Mouse (Mus musculus) ES-Bruce4 (cell line): Measurements from ENCODE around the gene Plekha7. TPM values are rescaled to one million over a fixed set of nuclear protein-coding genes. Genes with fewer than 3 reads are reported as not detected.

ENCODE experiments used
- H3K27ac ChIP-seq: 2 replicates; pipeline ENCODE4 v1.5.1; 2012; ENCODE audit warnings: low read length, inconsistent platforms; ENCODE audit not compliant: insufficient read depth
- H3K27me3 ChIP-seq: 2 replicates; pipeline ENCODE4 v1.6.1; 2012; ENCODE audit warnings: mild to moderate bottlenecking, low read length, inconsistent platforms; ENCODE audit not compliant: control insufficient read depth, poor library complexity, insufficient read depth, severe bottlenecking
- H3K36me3 ChIP-seq: 2 replicates; pipeline ENCODE4 v1.6.1; 2012; ENCODE audit warnings: inconsistent platforms, mild to moderate bottlenecking, low read length, moderate library complexity; ENCODE audit not compliant: control insufficient read depth, poor library complexity, insufficient read depth, severe bottlenecking
- H3K4me1 ChIP-seq: one replicate; pipeline ENCODE4 v1.8.1; 2011; ENCODE audit warnings: low read length; ENCODE audit not compliant: control insufficient read depth, insufficient read depth
- H3K4me3 ChIP-seq: 2 replicates; pipeline ENCODE4 v1.5.1; 2011; ENCODE audit warnings: low read depth, mild to moderate bottlenecking, low read length
- H3K9ac ChIP-seq: 2 replicates; pipeline ENCODE4 v1.6.1; 2012; ENCODE audit warnings: low read depth, mild to moderate bottlenecking, inconsistent platforms; ENCODE audit not compliant: poor library complexity, severe bottlenecking
- H3K9me3 ChIP-seq: replicated peaks from 2 replicates; pipeline ENCODE4 v1.6.1; 2012; ENCODE audit warnings: mild to moderate bottlenecking, low read length, inconsistent platforms; ENCODE audit not compliant: control insufficient read depth, poor library complexity, insufficient read depth, severe bottlenecking
- CTCF ChIP-seq: IDR thresholded peaks from one replicate; pipeline ENCODE4 v1.8.1; 2011; ENCODE audit warnings: low read depth, low read length
- EP300 ChIP-seq: IDR thresholded peaks from 2 replicates; pipeline ENCODE4 v1.6.1; 2011; ENCODE audit warnings: low read depth, low read length; ENCODE audit not compliant: insufficient read depth
- POLR2A ChIP-seq: IDR thresholded peaks from one replicate; pipeline ENCODE4 v1.8.1; 2011; ENCODE audit warnings: low read length; ENCODE audit not compliant: insufficient read depth
- polyA plus RNA-seq: library from polyadenylated mRNA; stranded (reverse); fragments of >200 nt; gene quantifications from 2 replicates; pipeline ENCODE4 v1.2.4, GENCODE M21; 2011; ENCODE audit warnings: low read depth; ENCODE audit not compliant: missing spikeins, insufficient read depth, insufficient read length

Gene Plekha7
- polyA plus RNA-seq, 1 experiment, result 80.0 TPM

DNA sequence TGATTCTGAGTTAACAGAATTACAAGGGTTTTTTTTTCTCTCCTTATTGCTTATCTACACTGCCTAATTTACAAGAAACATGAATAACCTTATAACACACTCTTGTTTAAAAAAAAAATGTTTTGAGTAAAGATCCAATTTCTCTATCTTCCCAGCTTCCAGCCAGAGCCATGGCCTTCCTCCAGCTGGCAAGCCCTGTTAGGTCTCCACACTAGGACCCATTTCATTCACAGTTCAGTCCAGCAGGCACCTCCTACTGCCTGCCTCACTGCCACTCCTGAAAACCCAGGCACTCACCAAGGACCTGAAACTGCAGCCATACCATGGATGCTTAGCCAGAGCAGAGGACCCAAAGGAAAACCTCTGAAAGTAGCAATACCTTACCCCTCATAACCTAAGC lies 31.9 kb downstream of the Plekha7 start:
- no peak overlapping the region for H3K27ac ChIP-seq
- H3K27me3 ChIP-seq, result no peaks in the 10 kb centered on the region
- no peaks in the 10 kb centered on the region for H3K9me3 ChIP-seq
- no peak overlapping the region for H3K9ac ChIP-seq
- no peak overlapping the region for H3K4me3 ChIP-seq
- no peak for TF ChIP-seq CTCF
- H3K36me3 ChIP-seq, result no peaks in the 10 kb centered on the region
- peaks cover 7% of the 10 kb centered on the region for H3K4me1 ChIP-seq

DNA sequence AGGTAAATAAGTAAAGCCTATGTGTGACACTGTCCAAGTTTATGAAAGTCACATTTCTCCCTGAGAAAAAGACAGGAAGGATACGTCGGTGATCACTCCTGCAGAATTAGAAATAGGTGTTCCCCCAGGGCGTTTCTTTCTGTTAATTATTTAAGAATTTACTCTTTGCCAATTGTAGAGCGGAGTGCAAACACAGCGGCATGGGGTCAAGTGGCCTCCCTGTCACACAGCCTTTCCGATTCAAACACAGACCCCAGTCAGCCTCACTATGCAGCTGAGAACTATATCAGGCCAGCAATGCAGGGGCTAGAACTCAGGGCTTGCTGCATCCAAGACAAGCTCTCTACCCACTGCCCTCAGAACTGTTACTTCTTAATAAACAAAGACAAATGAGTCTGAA lies 35.1 kb downstream of the Plekha7 start:
- Histone ChIP-seq H3K27me3 (no peaks in the 10 kb centered on the region), H3K9ac (no peak overlapping the region), H3K4me3 (no peak overlapping the region), H3K9me3 (no peaks in the 10 kb centered on the region), H3K27ac (no peak overlapping the region), H3K36me3 (no peaks in the 10 kb centered on the region), H3K4me1 (peaks cover 8% of the 10 kb centered on the region)
- TF ChIP-seq EP300 (no peak), CTCF (no peak), POLR2A (no peak)

DNA sequence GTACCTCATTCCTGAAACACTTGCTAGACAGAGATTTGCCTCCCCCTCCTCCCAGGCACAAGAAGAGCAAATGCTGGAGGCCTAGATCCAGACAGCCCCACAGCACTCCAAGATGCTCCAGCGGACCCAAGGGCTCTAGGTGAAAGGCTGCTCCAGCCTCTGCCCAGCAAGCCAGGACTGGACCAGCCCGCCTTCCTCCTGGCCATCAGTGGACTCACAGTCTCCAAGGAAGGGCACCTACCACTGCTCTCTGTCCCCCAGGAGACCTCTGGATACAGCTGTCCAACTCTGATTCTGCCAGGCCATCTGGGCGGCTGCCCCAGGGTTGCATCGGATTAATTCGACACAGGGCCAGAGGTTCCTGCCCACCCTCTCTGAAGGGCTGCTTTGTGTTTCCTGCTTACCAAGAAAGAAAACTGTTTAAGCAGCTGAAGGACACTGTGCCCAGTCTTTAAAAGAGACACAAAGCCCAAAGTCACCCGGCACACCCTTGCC lies 38.6 kb downstream of the Plekha7 start:
- Histone ChIP-seq H3K4me1 (peaks cover 15% of the 10 kb centered on the region), H3K9ac (no peak overlapping the region), H3K27me3 (no peaks in the 10 kb centered on the region), H3K36me3 (no peaks in the 10 kb centered on the region), H3K27ac (no peak overlapping the region), H3K9me3 (no peaks in the 10 kb centered on the region), H3K4me3 (no peak overlapping the region)
- TF ChIP-seq EP300, result no peak
- no peak for TF ChIP-seq POLR2A
- no peak for TF ChIP-seq CTCF

DNA sequence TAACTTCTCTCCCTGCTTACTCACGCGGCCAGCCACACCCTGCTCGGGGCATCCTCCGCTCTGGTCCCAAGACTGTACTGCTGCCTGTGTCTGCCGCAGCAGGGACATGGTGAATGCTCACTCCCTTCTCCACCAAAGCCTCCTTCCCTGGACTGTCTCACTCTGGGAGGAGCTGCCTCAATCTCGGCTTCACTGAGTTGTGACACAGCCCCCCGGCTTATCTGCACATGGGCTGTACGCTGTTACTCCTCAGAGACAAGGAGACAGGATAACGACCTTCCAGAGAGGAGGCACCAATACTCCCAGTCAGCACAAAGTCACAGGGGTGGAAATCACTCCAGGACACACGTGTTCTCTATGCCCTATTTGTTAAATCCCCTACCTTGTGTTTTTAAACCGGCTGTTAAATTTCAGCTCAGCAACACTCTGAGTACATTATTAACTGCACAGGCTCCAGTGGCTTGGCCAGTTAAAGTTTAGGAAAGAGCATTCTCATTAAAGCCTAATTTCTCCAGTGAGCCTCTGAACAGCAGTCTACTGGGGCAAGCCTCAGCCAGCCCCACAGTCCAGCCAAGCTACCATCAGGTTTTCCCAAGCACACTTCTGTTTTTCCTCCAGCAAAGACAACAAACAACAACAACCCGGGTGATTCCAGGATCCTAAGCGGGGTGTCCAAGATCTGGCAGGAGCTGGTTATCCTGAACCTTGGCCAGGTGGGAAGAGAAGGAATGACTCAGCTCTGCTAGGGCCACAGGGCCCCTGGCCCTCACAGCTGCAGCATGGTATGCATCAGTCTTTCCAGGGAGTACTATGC lies 39.9 kb downstream of the Plekha7 start:
- TF ChIP-seq EP300 (no peak), CTCF (no peak), POLR2A (no peak)
- no peaks in the 10 kb centered on the region for H3K27me3 ChIP-seq
- H3K4me3 ChIP-seq, result no peak overlapping the region
- no peaks in the 10 kb centered on the region for H3K9me3 ChIP-seq
- no peak overlapping the region for H3K9ac ChIP-seq
- peaks cover 19% of the 10 kb centered on the region for H3K4me1 ChIP-seq
- H3K27ac ChIP-seq, result no peak overlapping the region
- H3K36me3 ChIP-seq, result no peaks in the 10 kb centered on the region

DNA sequence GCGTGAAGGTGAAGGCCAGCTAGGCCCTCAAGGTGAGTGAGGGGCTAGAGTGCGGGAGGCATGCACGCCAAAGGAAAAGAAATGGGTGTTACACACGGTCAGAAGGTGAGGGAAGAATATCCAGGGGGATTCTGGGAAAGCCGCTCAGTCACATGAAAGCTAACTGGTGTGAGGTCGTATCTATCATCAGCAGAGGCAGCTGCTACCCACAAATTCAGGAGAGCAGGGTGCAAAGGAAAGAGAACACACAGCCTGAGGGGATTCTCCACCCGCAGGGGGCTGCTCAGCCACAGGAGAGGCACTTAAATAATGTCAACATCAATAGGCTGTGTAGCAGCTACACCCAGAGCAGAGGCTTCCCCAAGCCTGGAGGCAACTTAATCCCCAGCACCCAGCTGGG lies 44.9 kb downstream of the Plekha7 start:
- H3K9ac ChIP-seq, result no peak overlapping the region
- H3K36me3 ChIP-seq, result no peaks in the 10 kb centered on the region
- no peaks in the 10 kb centered on the region for H3K9me3 ChIP-seq
- peaks cover 20% of the 10 kb centered on the region for H3K4me1 ChIP-seq
- peak overlapping the region; percentile 18; the same call in 1 of the 2 replicates for H3K27ac ChIP-seq
- TF ChIP-seq EP300 (0 out of 2 replicates have a peak, but pooled peaks have one; percentile 21), POLR2A (no peak)
- no peaks in the 10 kb centered on the region for H3K27me3 ChIP-seq
- H3K4me3 ChIP-seq, result peak overlapping the region; percentile 0; the same call in 1 of the 2 replicates

DNA sequence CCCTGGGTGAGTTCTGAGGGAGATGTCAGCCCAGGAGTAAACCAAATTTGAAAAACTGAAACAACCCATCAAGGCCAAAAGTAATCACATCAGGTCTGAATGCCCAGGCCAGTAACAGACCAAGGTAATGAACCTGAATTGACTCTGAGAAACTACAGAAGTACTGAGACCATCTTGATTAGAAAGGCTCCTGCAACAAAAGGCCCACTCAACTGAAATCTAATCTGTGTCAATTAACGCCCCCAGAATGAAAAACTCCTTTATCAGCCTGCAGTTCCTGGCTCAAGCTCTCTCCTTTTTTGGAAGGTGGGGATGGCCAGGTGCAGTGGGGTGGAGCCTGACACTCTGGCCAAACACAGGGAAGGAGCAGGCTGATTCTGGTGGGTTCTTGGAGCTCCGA lies 45.7 kb downstream of the Plekha7 start:
- Histone ChIP-seq H3K9me3 (no peaks in the 10 kb centered on the region), H3K4me3 (no peak overlapping the region), H3K27me3 (no peaks in the 10 kb centered on the region), H3K9ac (no peak overlapping the region), H3K4me1 (peaks cover 20% of the 10 kb centered on the region), H3K27ac (peak overlapping the region; percentile 18; the same call in 1 of the 2 replicates), H3K36me3 (no peaks in the 10 kb centered on the region)
- no peak for TF ChIP-seq CTCF
